Mouse (Mus musculus) thymus, postnatal 25 days (tissue): ENCODE data around the gene Tmsb15b1.
"Not testable (repeated sequence)": the region's sequence is repeated elsewhere in the genome, so short reads cannot be mapped to it uniquely, and the experiment has no call there.

Source experiments
- DNase-seq: peaks from one replicate; pipeline ENCODE4 v3.0.0; 2022

Tmsb15b1 gene

DNA sequence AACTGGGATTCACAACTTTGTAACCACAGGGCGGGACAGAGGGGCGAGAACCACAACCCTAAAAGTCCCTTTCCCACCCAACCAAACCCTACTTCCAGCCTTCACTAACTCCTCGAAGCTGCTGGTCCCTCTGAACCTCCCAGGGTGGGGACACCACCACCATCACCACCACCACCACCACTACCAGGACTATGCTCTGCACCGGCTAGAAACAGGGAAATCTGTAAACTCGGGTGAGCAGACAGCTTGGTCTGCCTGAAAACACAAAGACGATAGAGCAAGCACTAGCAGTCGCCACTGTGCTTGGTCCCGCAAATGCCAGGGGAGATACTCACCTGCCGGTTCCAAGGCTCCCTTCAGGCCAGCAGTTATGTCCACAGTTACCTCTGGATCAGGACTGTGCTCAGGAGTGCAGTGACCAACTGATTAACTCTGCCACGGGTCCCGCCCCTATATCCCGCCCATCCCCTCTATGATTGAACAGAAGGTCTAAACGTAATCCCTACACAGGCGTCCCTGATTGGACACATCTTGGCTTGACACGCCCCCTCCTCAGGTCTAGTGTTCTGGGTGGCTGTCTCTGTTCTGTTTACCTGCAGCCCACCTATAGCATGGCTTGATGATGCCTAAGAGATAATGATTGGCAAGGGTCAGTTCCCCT, at the start of gene Tmsb15b1, which contains the start of gene Tmsb15l:
Gene Tmsb15b1 (minus strand): TSS at position 451 of the 661 bp plus-strand sequence.
Gene Tmsb15l (minus strand): TSS at position 446 of the 661 bp plus-strand sequence.
- DNase-seq, result peak; percentile 73

DNA sequence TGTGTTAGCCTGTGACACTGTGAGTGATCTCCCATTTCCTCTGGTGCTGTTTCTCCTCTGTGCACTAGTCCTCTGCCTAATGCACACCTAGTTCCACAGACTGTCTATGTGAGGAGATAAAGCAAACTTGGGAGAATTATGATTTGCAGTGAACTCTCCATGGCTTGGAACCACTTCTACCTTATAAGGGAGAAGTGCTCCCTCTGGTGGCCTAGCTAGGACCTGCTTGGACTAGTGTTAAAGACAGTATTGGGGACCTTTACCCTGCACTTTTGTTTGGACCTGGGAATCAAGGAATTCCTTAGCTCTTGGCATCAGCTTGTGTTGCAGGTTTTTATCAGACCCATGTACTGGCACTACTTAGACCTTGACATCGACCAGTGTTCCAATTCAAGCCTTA, 42.6 kb upstream of the Tmsb15b1 start:
- DNase-seq, result peak; percentile 49

DNA sequence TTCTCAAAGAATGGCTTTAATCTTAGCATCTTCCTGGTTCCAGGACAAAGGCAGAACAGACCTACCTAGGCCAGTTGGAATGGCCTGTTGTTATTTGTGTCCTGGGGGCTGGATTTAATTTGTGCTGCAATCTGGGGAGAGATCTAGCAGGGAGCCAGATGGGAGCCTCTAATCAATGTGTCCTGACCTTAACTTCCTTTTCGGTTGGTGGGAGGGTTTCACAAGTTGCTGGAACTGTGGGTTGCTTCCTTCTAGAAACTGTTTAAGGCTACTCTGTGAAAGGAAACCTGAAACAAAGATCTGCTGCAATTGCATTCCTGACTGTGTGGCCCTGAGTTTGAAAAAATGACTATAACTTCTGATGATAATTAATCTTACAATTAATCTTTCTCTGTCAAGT, 41.0 kb upstream of the Tmsb15b1 start:
- DNase-seq, result no peak

DNA sequence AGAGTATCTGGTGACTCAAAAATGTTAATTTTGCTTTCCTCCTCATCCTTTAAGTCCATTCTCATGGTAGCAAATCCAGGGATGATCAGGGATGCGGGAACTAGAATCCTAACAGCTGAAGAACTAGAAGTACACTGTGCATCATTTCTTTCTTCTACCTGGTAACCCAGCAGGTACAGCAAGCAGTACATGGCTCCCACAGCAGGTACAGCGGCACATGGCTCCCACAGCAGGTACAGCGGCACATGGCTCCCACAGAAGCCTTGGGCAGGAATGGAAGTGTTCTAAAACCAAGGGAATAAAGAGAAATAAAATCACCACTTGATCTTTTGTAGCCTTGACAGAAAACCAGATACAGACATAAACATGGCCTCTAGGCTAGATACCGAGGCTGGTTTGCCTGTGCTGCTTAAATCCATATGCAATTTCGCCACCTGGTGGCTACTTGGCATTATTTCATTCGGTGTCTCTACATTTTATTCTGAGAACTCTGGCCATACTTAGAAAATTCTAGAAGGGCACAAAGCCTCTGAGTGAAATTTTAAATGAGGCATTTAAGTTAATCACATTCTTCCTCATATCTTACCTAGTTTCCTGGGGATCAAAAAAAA, 38.5 kb upstream of the Tmsb15b1 start:
- peak; percentile 42 for DNase-seq

DNA sequence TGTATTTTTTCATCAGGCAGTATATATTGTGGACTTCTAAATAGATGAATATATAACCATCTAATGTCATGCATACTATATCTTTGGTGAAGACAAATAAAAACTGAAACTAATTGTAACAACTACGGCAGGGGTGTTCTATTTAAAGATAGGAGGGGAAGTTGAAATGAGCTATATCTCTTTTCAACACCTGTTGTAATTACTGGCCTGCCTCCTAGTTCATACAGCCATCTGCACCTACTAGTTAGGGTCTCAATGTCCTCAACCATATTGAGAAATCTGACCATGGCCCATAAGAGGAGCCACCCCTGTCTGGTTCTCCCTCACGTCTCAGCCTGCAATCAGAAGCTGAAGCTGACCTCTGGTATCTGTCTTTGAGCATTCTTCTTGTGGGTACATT, 19.6 kb upstream of the Tmsb15b1 start:
- no peak for DNase-seq

DNA sequence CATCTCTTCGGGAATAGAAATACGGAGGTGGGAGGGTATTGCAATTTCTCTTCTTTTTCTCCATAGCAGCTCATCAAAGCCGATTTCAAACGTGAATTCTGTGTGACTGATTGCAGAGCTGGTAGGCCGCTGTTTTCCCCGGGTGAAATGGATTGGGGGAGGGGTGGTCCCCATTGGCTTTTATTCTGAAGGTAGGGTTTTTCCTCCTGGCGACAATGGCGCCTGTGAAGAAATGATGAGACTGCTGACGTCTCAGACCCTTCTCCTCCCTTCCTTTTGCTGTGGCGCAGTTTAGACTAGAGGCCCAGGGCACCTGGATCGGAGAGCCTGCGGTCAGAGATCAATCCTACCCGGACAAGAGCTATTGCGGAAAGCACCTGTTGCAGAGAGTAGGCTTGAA, 17.0 kb upstream of the Tmsb15b1 start:
- no peak for DNase-seq

DNA sequence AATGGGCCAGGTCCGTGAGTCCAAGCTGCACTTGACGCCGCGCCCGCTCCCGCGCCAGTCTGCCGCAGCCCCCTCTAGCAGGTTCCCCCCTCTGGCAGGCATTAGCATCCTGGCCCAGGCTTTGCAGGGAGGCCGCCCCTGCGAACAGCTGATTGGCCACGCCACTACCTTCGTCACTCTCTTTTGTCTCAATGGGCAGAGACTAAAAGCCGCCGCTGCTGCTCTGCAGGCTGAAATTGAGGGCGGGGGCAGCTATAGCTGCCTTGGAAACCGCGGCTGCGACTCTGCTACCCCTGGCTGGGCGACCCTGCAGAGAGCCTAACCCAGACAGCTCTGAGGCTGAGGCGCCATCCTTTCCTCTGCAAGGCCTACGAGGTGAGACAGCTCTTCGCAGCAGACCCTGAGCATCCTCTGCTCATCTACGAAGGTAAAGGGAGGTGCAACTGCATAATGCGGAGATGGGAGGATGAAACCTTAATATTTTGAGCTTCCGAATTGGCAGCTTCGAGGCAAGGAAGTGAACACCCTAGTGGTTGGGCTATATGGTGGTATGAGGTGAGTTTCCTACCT, 16.4 kb upstream of the Tmsb15b1 start, which contains the start of gene Zcchc18:
Gene Zcchc18 (plus strand): TSS at position 178 of the 570 bp plus-strand sequence.
- peak; percentile 64 for DNase-seq

DNA sequence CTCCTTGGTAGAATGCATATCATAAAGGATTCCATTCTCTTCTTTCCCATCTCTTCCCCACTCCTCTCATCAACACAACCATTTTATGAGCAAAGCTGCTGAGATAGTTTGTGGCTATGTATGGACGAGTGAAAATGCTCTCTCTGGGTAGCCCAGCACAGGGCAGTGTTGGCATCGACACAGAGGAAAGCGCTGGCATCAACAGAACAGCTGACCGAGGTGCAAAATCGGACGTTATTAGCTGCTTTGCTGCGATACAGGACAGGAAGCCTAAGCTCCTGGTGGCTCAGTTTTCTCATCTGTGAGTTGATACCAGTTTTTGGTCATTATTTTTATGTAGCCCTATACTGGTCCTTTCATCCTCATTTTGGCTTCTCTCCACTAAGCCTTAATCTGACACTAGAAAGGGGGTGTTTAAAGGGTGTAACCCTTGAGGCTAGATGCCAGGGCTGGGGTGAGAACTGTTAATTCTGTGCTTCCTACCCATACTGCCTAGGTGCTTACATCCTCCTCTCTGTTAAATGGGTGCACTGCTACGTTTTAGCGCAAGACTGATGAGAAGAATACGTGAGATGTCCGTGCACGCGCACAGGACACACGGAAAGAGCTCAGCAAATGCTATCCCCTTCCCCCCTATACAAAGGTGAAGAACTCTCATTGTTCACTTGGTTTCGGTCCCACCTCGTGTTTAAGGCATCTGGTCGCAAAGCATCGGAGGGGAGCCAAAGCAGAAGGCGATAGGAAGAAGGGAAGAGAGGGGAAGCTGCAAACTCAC, 15.7 kb upstream of the Tmsb15b1 start:
- DNase-seq, result no peak

DNA sequence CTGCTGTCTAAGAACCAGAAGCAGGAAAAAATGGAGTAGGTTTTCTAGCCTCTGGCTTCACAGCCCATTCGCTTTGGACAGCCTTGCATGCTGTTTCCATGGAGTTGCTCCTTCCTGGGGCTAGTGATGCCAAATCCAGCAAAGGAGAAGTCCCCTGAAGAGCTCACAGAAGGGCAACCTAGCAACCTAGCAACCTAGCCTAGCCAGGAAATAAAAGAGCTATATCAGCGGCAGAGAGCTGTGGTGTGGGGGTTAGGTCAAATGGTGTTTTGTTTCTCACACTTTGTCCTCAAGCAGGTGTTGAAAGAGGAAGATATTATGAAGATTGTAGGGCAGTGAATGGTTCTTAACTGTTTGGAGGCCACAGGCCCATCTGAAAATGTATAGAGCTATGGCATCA, 14.6 kb upstream of the Tmsb15b1 start:
- no peak for DNase-seq

DNA sequence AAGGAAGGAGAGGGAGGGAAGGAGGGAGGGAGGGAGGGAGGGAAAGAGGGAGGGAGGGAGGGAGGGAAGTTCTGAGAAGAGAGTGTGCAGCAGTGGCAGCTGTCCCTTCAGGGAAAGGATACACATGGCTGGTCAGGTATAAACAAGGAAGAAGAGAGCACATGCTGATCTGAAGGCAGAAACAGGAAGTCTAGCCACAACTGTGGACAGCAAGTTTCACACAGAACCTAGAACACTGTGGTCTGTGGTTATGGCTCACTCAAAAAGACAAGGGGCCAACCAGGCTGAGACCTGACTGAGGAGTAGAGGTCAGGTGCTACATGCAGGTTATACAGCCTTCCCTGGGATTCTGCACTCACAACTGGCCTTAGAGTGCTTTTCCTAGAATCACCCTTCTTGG, 9.4 kb upstream of the Tmsb15b1 start:
- no peak for DNase-seq

DNA sequence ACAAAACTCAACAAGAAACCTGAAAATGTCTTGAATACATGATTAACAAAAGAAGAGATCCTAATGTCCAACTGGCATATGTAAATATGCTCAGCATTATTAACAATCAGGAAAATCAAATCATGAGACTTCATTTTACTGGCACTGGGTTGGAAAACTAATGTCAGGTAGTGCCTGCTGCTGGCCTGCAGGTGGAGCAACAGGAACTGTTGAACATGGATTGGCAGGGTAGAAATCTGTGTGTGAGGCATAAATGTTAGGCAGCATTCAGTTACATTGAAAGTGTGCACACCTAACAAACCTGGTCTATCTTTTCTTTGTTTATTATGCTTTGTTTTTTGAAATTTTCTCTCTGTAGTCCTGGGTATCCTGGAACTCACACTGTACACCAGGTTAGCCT, 1.9 kb upstream of the Tmsb15b1 start:
- DNase-seq, result no peak

DNA sequence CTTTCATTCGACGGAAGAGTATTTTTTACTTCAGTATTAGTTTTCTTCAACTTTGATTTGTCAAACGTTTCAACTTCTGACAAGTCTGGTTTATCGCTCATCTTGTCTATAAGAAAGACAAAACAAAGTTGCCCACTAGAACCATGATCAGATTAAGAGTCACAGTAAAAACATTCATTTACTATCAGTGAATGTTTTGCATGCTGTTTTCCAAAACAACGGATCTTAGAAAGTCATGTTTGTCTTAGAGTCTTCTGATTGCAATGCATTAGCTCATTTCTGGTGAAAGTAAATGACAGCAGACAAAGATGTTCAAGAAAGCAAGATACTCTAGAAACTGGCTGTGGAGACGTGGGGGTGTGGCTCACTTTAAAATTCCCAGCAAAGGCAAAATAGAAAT, 1.3 kb downstream of the Tmsb15b1 start, which contains the start of gene Tmsb15b2:
Gene Tmsb15b2 (minus strand): TSS at position 101 of the 400 bp plus-strand sequence.
- not testable (repeated sequence) for DNase-seq

DNA sequence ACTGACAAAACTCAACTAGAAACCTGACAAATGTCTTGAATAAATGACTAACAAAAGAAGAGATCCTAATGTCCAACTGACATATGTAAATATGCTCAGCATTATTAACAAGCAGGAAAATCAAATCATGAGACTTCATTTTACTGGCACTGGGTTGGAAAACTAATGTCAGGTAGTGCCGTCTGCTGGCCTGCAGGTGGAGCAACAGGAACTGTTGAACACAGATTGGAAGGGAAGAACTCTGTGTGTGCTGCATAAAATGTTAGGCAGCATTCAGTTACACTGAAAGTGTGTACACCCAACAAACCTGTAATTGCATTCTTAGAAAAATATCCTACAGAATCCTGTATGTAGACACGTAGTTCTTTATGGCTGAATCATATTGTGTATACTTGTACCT, 17.0 kb downstream of the Tmsb15b1 start:
- DNase-seq, result peak; percentile 1

DNA sequence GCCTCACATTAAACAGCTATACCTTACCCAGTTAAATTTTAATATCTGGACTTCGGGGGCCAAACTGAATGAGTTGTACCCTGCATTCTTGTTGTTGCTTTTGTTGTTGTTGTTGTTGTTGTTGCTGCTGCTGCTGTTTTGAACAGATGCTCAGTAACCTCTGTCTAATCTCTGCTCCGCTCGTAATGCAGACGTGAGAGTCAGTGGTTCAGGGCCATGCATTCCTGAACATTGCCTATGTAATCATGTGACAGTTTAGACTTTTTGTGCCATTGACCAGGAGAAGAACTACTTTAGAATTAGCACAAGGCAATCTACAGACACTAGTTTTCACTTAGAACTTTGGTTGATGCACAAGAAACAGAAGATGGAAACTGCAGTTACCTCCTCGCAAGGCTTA, 18.4 kb downstream of the Tmsb15b1 start:
- DNase-seq, result not testable (repeated sequence)

DNA sequence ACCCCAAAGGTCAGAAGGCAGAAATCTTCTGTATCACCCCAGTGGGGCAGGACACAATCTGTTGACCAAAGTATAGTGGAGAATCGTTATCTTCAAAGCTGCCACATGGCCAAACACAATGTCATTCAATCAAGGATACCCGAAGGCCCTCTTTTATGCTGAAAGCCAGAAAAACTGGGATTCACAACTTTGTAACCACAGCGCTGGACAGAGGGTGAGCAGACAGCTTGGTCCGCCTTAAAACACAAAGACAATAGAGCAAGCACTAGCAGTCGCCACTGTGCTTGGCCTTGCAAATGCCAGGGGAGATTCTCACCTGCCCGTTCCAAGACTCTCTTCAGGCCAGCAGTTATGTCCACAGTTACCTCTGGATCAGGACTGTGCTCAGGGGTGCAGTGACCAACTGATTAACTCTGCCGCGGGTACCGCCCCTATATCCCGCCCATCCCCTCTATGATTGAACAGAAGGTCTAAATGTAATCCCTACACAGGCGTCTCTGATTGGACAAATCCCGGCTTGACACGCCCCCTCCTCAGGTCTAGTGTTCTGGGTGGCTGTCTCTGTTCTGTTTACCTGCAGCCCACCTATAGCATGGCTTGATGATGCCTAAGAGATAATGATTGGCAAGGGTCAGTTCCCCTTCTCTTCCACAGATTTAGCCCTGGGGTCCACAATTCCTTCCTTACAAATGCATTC, 18.9 kb downstream of the Tmsb15b1 start:
- DNase-seq, result peak; percentile 1

DNA sequence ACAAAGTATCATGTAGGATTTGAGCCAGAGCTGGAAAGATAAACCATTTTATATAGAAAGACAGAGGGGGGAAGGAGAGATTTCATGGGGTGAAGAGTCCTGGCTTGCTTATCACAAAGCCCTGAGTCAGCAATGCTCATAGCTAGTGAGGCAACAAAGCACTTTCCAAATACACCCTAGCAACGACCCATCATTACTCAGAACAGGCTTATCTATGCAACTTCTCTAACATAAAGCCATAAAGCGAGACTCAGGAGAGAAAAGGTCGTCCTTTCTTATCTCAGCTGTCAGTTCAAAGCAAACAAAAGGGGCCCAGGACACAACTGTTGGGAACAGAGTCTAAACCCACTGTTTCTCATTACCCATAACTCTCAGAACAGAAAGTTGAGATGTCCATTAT, 38.7 kb downstream of the Tmsb15b1 start:
- no peak for DNase-seq

DNA sequence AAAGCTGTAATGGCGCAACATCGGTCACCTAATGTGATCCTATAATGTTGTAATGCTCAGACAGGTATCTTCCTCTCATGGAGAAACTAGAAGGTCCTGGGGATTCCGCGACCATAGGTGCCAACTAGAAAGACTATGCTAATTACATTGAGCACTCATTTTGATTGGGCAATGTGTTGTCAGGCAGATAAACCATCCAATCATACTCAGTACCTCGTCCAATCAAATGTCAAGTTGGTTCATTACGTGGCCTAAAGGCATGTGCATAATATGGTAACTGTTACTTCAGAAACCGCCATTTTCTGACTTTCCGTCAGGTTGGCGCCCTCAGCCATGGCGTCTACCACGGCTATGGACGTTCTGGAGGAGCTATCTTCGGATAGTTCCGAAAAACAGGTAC, 49.6 kb downstream of the Tmsb15b1 start, which contains the start of gene H2bfm:
Gene H2bfm (plus strand): TSS at position 295 of the 400 bp plus-strand sequence.
- no peak for DNase-seq

DNA sequence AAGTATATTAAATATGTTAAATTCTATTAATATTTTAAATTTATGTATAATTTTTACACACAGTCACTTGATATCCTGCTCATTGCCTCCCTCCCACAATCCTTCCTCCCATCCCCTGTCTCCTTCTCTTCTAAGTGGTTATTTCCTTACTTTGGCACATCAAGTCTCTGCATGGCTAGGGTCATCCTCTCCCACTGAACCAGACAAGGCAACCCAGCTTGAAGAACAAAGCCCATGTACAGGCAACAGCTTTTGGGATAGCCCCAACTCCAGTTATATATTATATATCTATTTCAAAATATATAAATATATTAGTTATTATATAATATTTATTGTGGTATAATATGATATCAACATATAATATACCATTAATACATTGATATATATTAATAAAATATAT, 50.8 kb downstream of the Tmsb15b1 start:
- DNase-seq, result no peak
